Mouse (Mus musculus): ENCODE results near the gene Islr. TPM values are rescaled to one million over a fixed set of nuclear protein-coding genes. Genes with fewer than 3 reads are reported as not detected.

Gene Islr
- total RNA-seq, 2 experiments from 2014 or later = 29.4 to 35.7 TPM

DNA sequence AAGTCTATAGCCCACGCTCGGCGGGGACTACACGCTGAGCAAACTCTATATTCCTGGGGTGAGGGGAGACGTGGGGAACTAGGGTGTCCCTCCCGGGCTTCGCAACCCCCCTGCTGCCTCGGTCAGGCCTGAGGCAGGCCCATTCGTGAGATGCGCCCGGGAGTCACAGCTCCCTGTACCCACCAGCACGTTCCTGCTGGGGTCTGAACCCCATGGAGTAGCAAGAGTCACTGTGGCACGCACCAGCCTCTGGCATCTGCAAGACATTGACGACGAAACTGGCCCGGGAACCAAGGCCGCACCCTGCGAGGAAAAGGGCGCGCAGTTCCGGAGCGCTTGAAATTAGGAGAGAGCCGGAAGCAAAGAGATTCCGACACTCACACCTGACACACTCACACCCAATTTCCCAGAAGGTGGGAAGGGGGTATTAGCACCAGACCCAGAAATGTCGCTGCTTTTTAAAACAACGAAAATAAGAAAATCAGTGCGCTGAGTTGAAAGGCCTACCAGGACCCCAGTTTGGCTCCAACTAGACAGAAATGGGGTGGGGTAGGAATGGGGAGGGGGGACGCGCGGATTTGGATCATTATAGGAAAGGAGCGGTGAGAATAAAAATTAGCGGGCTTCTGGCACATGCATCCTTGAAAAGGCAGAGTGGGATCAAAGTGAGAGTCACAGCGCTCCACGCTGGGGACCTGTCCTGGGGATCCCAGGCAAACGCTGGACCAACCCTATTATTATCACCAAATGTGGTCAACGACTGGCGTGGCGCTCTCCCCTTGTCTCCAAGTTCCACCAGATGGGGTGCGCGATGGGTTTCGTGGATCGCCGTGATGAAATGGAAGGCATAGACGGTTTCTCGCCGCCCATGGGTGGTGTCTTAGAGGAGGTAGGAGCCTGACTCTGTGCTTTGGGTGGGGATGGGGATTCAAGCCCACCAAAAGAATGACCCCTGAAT, 7.2 kb downstream of the Islr start:
- DNase-seq = no peak

- no peak for DNase-seq
Measured at GRCm38 (mm10) chr9:58196141-58196540, 8.0 kb downstream of the Islr start.

- DNase-seq = no peak
Measured at GRCm38 (mm10) chr9:58195671-58196070, 8.4 kb downstream of the Islr start.

DNA sequence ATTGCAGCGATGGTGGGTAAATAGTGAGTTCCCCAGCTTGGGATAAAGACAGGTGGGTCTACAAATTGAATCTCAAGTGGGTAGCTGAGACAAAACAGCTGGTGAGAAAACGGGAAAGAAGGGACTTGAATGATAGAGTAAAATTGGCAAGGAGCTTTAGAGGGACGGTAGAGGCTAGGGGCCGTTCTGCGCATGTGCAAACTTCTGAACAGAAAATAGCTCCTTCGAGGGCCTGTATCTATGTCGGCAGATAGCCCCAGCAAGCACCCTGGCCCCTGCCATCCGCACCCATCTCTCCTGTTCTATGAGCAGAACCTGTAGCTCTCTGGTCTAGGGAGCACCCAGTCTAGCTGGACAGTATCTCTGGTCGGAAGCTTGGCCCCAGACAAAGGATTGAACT, 9.9 kb downstream of the Islr start:
- DNase-seq = no peak

- no peak for DNase-seq
Measured at GRCm38 (mm10) chr9:58184456-58184855, 19.6 kb downstream of the Islr start.

DNA sequence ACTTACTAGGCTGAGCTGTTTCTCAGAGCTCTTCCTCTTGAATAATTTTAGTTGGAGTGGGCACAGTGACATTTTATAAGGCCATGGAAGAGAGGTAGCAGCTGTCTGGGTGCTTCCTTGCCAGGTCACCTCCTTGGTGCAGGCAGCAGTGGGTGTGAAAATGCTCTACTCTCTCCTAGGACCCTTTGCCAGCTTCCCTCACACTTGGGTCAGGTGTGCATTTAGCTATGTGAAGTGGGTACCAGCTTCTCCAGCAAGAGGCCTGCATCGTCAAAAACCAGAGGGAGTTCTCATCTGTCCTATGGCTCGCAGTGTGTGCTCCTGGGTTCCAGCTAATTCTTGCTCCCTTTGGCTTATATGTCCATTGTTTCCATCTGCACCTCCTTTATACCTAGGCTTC, 24.7 kb downstream of the Islr start:
- DNase-seq = no peak

DNA sequence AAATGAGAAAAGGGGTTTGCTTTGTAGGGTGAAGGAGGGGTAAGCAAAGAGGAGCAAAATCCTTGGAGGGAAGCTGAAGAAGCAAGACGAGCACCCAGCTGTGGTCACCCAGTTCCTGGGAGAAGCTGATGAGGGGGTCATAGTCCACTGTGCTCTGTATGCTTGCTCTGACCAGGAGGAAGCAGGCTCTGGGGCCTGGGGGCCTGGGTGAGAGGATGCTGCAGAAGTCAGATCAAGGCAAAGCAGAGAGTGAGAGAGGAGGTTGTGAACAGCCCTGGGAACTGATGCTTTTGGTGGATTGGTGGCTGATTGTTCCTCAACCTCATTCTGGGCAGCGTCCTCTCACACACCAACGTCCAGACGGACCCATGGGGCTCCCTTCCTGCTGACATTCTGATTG, 26.9 kb downstream of the Islr start:
- no peak for DNase-seq

DNA sequence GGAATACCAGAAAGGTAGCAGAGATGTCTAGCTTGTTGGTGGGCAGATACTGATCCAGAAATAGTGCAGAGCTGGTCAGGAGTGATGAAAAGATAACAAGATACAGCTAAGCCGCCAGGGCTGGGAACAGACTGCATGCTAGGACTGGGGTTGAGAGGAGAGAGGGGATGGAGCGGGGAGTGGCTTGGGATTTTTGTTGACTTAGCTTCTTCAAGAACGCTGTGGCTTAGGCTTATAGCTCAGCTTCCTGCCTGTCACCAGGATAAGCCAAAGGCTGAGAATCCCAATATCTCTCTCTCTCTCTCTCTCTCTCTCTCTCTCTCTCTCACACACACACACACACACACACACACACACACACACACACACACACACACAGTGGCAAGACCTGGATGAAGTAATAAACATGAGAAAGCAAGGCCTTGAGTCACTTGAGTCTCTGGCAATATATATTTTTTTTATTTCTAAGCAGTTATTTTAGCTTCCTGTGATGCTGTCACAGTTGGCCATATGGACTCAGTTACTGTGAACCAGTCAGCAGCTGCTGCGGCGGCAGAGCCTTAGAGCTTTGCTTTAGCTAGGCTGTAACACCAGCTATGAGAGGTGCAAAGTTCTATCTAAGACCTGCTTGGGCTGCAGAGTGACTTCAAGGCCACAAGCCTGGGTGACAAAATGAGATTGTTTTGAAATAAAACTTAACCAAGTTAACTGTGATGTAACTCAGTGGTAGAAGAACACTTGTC, 28.2 kb downstream of the Islr start:
- DNase-seq = no peak

DNA sequence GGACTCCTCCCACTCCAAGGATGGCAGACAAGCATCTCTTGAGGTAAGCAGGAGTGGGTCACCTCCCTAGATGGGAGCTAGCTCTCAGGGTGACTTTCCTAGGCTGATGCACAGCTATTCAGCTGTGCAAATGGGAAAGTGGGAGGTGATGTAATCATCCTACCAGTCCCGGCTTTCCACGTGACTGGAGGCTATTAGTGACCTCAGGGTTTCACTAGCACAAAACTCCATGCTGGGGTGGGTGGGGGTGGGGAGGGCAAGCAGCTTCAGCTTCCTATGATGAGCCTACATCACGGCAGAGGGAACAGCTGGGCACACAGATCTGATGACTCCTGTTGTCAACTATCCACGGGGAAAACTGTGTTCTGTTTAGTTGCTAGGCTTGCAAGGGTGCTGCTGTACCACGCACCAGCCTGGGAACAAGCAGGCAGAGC, 29.3 kb downstream of the Islr start:
- DNase-seq = no peak

GRCm38 (mm10) chr9:58172863-58173262, 31.2 kb downstream of the Islr start:
- DNase-seq = no peak

GRCm38 (mm10) chr9:58169426-58169825, 34.7 kb downstream of the Islr start:
- DNase-seq = no peak

GRCm38 (mm10) chr9:58168880-58169279, 35.2 kb downstream of the Islr start:
- no peak for DNase-seq

DNA sequence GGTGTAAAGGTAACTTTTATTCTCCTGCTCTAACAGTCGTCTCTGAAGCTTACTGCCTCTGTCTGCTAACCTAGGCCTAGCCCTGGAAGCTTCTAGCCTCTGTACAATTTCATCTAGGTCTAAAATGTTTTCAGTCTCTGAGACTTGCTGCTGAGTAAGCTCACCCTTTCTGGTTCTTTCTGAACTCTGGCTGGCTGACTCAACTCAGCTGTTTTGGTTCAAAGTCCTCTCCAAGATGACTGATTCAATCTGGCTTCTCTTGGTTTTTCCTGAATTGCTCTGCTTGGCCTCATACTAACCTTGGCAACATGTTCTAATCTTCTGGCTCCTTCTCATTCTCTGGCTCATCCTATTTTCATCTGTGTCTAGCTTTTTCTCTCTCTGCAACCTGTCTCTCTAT, 38.3 kb downstream of the Islr start:
- no peak for DNase-seq

- DNase-seq = no peak
Measured at GRCm38 (mm10) chr9:58163146-58163545, 41.0 kb downstream of the Islr start.

- DNase-seq = no peak
Measured at GRCm38 (mm10) chr9:58162173-58162572, 41.9 kb downstream of the Islr start.

- no peak for DNase-seq
Measured at GRCm38 (mm10) chr9:58160315-58160714, 43.8 kb downstream of the Islr start.

DNA sequence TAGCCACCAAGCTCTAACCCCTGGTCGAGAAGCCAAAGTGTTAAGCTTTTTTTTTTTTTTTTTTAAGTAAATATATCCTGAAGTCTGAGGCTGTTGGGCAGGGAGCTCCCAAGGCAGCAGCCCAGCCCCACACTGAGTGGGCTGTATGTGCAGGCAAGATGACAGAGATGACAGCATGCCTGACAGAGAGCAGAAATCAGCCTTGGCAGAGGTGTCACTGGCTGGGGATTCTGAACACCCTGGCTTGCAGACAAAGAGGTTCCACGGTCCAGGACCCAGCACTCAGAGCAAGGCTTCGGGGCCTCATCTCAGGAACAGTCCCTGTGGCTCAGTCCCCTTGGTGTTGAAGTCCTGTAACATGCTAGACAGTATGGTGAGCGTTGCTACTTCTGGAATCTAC, 44.3 kb downstream of the Islr start:
- DNase-seq = peak; percentile 57

- peak; percentile 79 for DNase-seq
Measured at GRCm38 (mm10) chr9:58158541-58159311, 45.4 kb downstream of the Islr start.

- DNase-seq = no peak
Measured at GRCm38 (mm10) chr9:58157838-58158237, 46.3 kb downstream of the Islr start.

DNA sequence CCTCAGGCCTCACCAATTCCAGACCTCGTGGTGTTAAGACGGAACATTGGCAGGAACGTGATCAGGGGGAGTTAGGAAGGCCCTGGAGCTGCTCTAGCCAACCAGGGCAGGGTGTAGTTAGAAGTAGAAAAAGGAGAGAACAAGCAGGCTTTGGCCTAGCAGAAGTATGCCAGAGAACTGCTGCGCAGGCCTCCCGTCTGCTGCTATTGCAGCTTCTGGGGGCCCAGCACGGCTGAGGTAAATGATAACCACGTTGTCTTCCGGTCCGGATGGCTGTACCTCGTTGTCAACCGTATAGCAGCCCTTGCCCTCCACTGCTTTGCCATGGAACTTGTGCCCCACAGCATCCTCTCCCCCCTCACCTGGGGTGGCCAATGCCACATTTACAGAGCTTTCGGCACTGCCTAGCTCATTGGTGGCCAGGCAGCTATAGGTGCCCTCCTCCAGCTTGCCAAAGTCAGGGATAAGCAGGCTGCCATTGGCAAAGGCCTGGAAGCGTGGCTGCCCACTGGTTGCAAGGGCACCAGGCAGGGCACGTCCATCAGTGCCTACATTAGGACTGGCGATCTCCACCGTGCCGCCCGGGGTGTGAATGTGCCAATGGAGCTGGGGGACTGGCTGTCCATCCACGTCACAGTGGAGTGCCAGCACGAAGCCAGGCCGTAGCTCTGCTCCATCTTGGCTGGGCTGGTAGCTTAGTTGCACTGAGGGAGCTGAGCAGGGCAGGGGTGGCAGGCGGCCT, 47.1 kb downstream of the Islr start:
- no peak for DNase-seq

DNA sequence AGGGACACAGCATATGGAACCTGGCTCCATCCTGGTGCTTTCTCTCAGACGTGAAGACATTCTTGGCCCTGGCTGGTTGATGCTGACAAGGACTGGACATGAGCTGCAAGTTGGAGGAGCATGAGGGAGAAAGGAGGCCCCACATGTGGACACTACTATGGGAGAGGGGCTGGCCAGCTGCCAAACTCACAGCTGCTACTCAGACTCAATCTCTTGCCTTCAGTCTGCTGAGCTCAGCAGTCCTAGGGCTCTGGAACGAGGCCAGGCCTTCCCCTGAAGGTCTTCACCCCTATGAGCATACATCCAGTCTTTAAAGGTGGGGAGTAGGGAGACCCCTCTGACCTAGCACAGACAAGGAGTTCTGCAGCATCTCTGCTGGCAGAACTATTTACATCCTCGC, 48.7 kb downstream of the Islr start:
- no peak for DNase-seq

- no peak for DNase-seq
Measured at GRCm38 (mm10) chr9:58153095-58153494, 51.0 kb downstream of the Islr start.
